Mouse (Mus musculus) CH12.LX (cell line): ENCODE results near the gene Sf3a1. TPM values are rescaled to one million over a fixed set of nuclear protein-coding genes. Genes with fewer than 3 reads are reported as not detected.

Experiments used
- DNase-seq: peaks from one replicate; pipeline ENCODE4 v3.0.0-alpha.2; 2013; ENCODE audit errors: extremely low read depth
- H3K27ac ChIP-seq: 2 replicates; pipeline ENCODE4 v1.5.1; 2012; ENCODE audit warnings: low read depth, mild to moderate bottlenecking, control low read depth, moderate library complexity; ENCODE audit not compliant: insufficient read depth
- H3K27me3 ChIP-seq: replicated peaks from 2 replicates; pipeline ENCODE3; 2012; ENCODE audit warnings: inconsistent platforms
- H3K36me3 ChIP-seq, 2 experiments: replicated peaks in 1 of 2; 2 replicates each; pipeline versions ENCODE3 to v1.6.1; 2012; ENCODE audit warnings: inconsistent platforms in 1 of 2, low read length in 1 of 2, mild to moderate bottlenecking in 1 of 2, mixed read lengths in 1 of 2, moderate library complexity in 1 of 2; ENCODE audit not compliant: control insufficient read depth in 1 of 2, insufficient read depth in 1 of 2
- H3K4me1 ChIP-seq, 2 experiments: 2 replicates each; pipeline ENCODE4 v1.6.1; 2012; ENCODE audit warnings: inconsistent platforms in 1 of 2, moderate library complexity in 1 of 2; ENCODE audit not compliant: insufficient read depth in 2 of 2, control insufficient read depth in 1 of 2
- H3K4me2 ChIP-seq: 2 replicates; pipeline ENCODE4 v1.6.1; 2012; ENCODE audit warnings: low read depth, mild to moderate bottlenecking, control low read depth; ENCODE audit not compliant: poor library complexity, insufficient read depth, severe bottlenecking
- H3K4me3 ChIP-seq, 3 experiments: fragments of 150-350 bp in 1 of 3; sonication (generic) in 1 of 3; replicated peaks in 1 of 3; 2 replicates each; pipeline versions ENCODE3 to v1.5.1; 2011 to 2012; ENCODE audit warnings: low read depth in 2 of 3, low read length in 2 of 3, mild to moderate bottlenecking in 2 of 3, moderate library complexity in 2 of 3, control low read depth in 1 of 3, improper control_type of control experiment in 1 of 3, inconsistent platforms in 1 of 3, mixed read lengths in 1 of 3; ENCODE audit not compliant: poor library complexity in 1 of 3
- H3K79me2 ChIP-seq: replicated peaks from 2 replicates; pipeline ENCODE4 v1.6.1; 2012; ENCODE audit warnings: mild to moderate bottlenecking, moderate library complexity; ENCODE audit not compliant: control insufficient read depth, poor library complexity, insufficient read depth, severe bottlenecking; ENCODE audit errors: extremely low read depth
- H3K9ac ChIP-seq: 2 replicates; pipeline ENCODE4 v1.6.1; 2012; ENCODE audit warnings: low read depth, mild to moderate bottlenecking, control low read depth, moderate library complexity; ENCODE audit not compliant: insufficient read depth
- H3K9me3 ChIP-seq: replicated peaks from 2 replicates; pipeline ENCODE3; 2012; ENCODE audit warnings: low read length, inconsistent platforms, mixed read lengths
- CHD1 ChIP-seq: IDR thresholded peaks from 2 replicates; pipeline ENCODE4 v1.6.1; 2012; ENCODE audit warnings: low read depth, low read length, improper control_type of control experiment, inconsistent platforms
- CHD2 ChIP-seq: IDR thresholded peaks from 2 replicates; pipeline ENCODE4 v1.6.1; 2011; ENCODE audit warnings: low read length, improper control_type of control experiment
- CTCF ChIP-seq, 2 experiments: IDR thresholded peaks in 1 of 2; conservative IDR thresholded peaks in 1 of 2; 2 replicates each; pipeline ENCODE4 v1.5.1; 2011 to 2012; ENCODE audit warnings: low read depth in 2 of 2, low read length in 2 of 2, improper control_type of control experiment in 1 of 2, inconsistent platforms in 1 of 2, mild to moderate bottlenecking in 1 of 2, moderate library complexity in 1 of 2
- ELF1 ChIP-seq: IDR thresholded peaks from 2 replicates; pipeline ENCODE4 v1.6.1; 2014; ENCODE audit warnings: low read depth, mild to moderate bottlenecking, inconsistent platforms, low read length, improper control_type of control experiment
- EP300 ChIP-seq: IDR thresholded peaks from 2 replicates; pipeline ENCODE4 v1.6.1; 2011; ENCODE audit warnings: low read length, improper control_type of control experiment
- HCFC1 ChIP-seq: IDR thresholded peaks from 2 replicates; pipeline ENCODE4 v1.6.1; 2012; ENCODE audit warnings: low read depth, mild to moderate bottlenecking, inconsistent platforms, low read length, improper control_type of control experiment
- JUN ChIP-seq: IDR thresholded peaks from 2 replicates; pipeline ENCODE4 v1.6.1; 2011; ENCODE audit warnings: low read depth, mild to moderate bottlenecking, low read length, improper control_type of control experiment, moderate library complexity; ENCODE audit not compliant: insufficient read depth
- KAT2A ChIP-seq: IDR thresholded peaks from 2 replicates; pipeline ENCODE4 v1.6.1; 2012; ENCODE audit warnings: low read length, improper control_type of control experiment, inconsistent platforms; ENCODE audit not compliant: insufficient replicate concordance
- MAFK ChIP-seq: IDR thresholded peaks from 2 replicates; pipeline ENCODE4 v1.6.1; 2011; ENCODE audit warnings: low read length, improper control_type of control experiment; ENCODE audit not compliant: insufficient replicate concordance
- MAX ChIP-seq: IDR thresholded peaks from 2 replicates; pipeline ENCODE4 v1.6.1; 2011; ENCODE audit warnings: low read length, improper control_type of control experiment
- MAZ ChIP-seq: IDR thresholded peaks from 2 replicates; pipeline ENCODE4 v1.6.1; 2012; ENCODE audit warnings: low read depth, mild to moderate bottlenecking, inconsistent platforms, low read length, improper control_type of control experiment, moderate library complexity
- MEF2A ChIP-seq: IDR thresholded peaks from 2 replicates; pipeline ENCODE4 v1.6.1; 2014; ENCODE audit warnings: low read depth, mild to moderate bottlenecking, inconsistent platforms, low read length, improper control_type of control experiment, borderline replicate concordance
- MXI1 ChIP-seq: IDR thresholded peaks from 2 replicates; pipeline ENCODE4 v1.6.1; 2011; ENCODE audit warnings: mild to moderate bottlenecking, low read depth, low read length, improper control_type of control experiment
- MYC ChIP-seq: IDR thresholded peaks from 2 replicates; pipeline ENCODE4 v1.6.1; 2011; ENCODE audit warnings: low read depth, mild to moderate bottlenecking, improper control_type of control experiment, low read length
- NELFE ChIP-seq: IDR thresholded peaks from 2 replicates; pipeline ENCODE4 v1.6.1; 2011; ENCODE audit warnings: low read depth, low read length, improper control_type of control experiment
- NRF1 ChIP-seq: IDR thresholded peaks from 2 replicates; pipeline ENCODE4 v1.6.1; 2014; ENCODE audit warnings: low read depth, mild to moderate bottlenecking, inconsistent platforms, low read length, improper control_type of control experiment, moderate library complexity
- POLR2A ChIP-seq: IDR thresholded peaks from 2 replicates; pipeline ENCODE4 v1.6.1; 2011; ENCODE audit warnings: low read depth, mild to moderate bottlenecking, improper control_type of control experiment, low read length
- POLR2AphosphoS2 ChIP-seq: IDR thresholded peaks from 2 replicates; pipeline ENCODE4 v1.6.1; 2011; ENCODE audit warnings: low read depth, low read length, improper control_type of control experiment
- RAD21 ChIP-seq: IDR thresholded peaks from 2 replicates; pipeline ENCODE4 v1.6.1; 2011; ENCODE audit warnings: low read depth, mild to moderate bottlenecking, low read length, improper control_type of control experiment, moderate library complexity
- RCOR1 ChIP-seq: conservative IDR thresholded peaks from 2 replicates; pipeline ENCODE4 v1.6.1; 2012; ENCODE audit warnings: low read depth, mild to moderate bottlenecking, inconsistent platforms, low read length, improper control_type of control experiment
- SIN3A ChIP-seq: IDR thresholded peaks from 2 replicates; pipeline ENCODE4 v1.6.1; 2012; ENCODE audit warnings: low read length, improper control_type of control experiment, inconsistent platforms
- SMC3 ChIP-seq: IDR thresholded peaks from 2 replicates; pipeline ENCODE4 v1.6.1; 2011; ENCODE audit warnings: low read depth, low read length, improper control_type of control experiment
- TBP ChIP-seq: conservative IDR thresholded peaks from 2 replicates; pipeline ENCODE4 v1.6.1; 2011; ENCODE audit warnings: low read depth, low read length, improper control_type of control experiment
- TCF12 ChIP-seq: IDR thresholded peaks from 2 replicates; pipeline ENCODE4 v1.6.1; 2014; ENCODE audit warnings: low read depth, mild to moderate bottlenecking, inconsistent platforms, low read length, improper control_type of control experiment
- UBTF ChIP-seq: IDR thresholded peaks from 2 replicates; pipeline ENCODE4 v1.6.1; 2012; ENCODE audit warnings: low read depth, mild to moderate bottlenecking, inconsistent platforms, low read length, improper control_type of control experiment, moderate library complexity
- USF1 ChIP-seq: IDR thresholded peaks from 2 replicates; pipeline ENCODE4 v1.6.1; 2014; ENCODE audit warnings: low read depth, mild to moderate bottlenecking, inconsistent platforms, low read length, improper control_type of control experiment
- USF2 ChIP-seq: conservative IDR thresholded peaks from 2 replicates; pipeline ENCODE4 v1.6.1; 2011; ENCODE audit warnings: low read depth, low read length, improper control_type of control experiment
- ZC3H11A ChIP-seq: IDR thresholded peaks from 2 replicates; pipeline ENCODE4 v1.6.1; 2012; ENCODE audit warnings: low read depth, mild to moderate bottlenecking, inconsistent platforms, low read length, improper control_type of control experiment
- ZKSCAN1 ChIP-seq: IDR thresholded peaks from 2 replicates; pipeline ENCODE4 v1.6.1; 2012; ENCODE audit warnings: low read depth, inconsistent platforms, low read length, improper control_type of control experiment, borderline replicate concordance
- ZMIZ1 ChIP-seq: IDR thresholded peaks from 2 replicates; pipeline ENCODE4 v1.6.1; 2012; ENCODE audit warnings: low read depth, mild to moderate bottlenecking, inconsistent platforms, low read length, improper control_type of control experiment
- ZNF384 ChIP-seq: IDR thresholded peaks from 2 replicates; pipeline ENCODE4 v1.6.1; 2012; ENCODE audit warnings: low read depth, low read length, improper control_type of control experiment, inconsistent platforms
- dilution Hi-C: fragments of 300-500 bp; cut with MboI; formaldehyde crosslinking; loops from 2 replicates; pipeline ENCODE4 v1.14.3; 2020; ENCODE audit warnings: low sequenced_read_pairs; ENCODE audit not compliant: extremely low pct_unique_long_range_greater_than_20kb, extremely low pct_ligation_motif_present
- in situ Hi-C: fragments of 300-500 bp; cut with MboI; formaldehyde crosslinking; loops from 3 replicates; pipeline ENCODE4 v1.14.3; 2019; ENCODE audit warnings: low sequenced_read_pairs, low pct_ligation_motif_present, low pct_unique_long_range_greater_than_20kb, mixed read lengths
- polyA plus RNA-seq: library from polyadenylated mRNA; unstranded; fragments of >175 nt; gene quantifications from 2 replicates; pipeline ENCODE4 v1.2.1, GENCODE M21; 2012; ENCODE audit warnings: low read depth; ENCODE audit not compliant: insufficient read length
- total RNA-seq, 2 experiments: library from RNA; depleted of rRNA; stranded (reverse); fragments of 300-350 nt in 1 of 2; fragments of >200 nt in 1 of 2; gene quantifications; 2 replicates each; pipeline ENCODE4 v1.2.3; 2012 to 2014

Gene Sf3a1
- total and polyA plus RNA-seq, 3 experiments = 29.5 to 97.6 (median 46.5) TPM

DNA sequence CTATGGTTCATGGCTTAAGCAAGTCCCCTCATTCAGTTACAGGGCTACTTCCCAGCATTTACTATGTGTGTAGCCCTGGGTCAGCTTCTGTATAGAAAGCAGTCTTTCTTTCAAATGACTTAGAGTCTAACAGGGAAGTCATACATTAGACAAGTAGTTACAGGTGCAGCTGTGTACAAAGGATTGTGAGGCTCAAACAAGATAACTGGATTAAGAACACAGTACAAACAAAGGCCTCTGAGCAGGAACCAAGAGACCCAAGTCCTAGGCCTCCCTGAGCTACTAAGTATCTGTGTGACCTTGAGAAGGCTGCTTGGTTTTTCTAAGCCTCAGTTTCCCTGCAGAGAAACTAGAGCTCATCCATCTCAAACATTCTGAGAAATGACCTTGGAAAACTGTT, 33.3 kb downstream of the Sf3a1 start:
- Histone ChIP-seq H3K4me2 (no peak overlapping the region), H3K36me3 (peaks cover 0 to 41% of the 10 kb centered on the region in 2 experiments), H3K4me3 (no peak overlapping the region), H3K27ac (no peak overlapping the region), H3K79me2 (peaks cover 15% of the 10 kb centered on the region), H3K27me3 (no peaks in the 10 kb centered on the region), H3K9me3 (no peaks in the 10 kb centered on the region), H3K4me1 (peaks cover 41 to 96% of the 10 kb centered on the region in 2 experiments), H3K9ac (no peak overlapping the region)
- DNase-seq = no peak
- TF ChIP-seq RCOR1 = no peak
- TF ChIP-seq CHD2 = no peak
- no peak for TF ChIP-seq CHD1
- no peak for TF ChIP-seq KAT2A
- TF ChIP-seq JUN = no peak
- no peak for TF ChIP-seq USF2
- no peak for TF ChIP-seq NRF1
- no peak for TF ChIP-seq SIN3A
- no peak for TF ChIP-seq ZKSCAN1
- no peak for TF ChIP-seq TBP
- no peak for TF ChIP-seq UBTF
- no peak for TF ChIP-seq MEF2A
- no peak for TF ChIP-seq HCFC1
- no peak for TF ChIP-seq EP300
- no peak for TF ChIP-seq ZMIZ1
- in situ Hi-C loops = no loop called here
- dilution Hi-C loops = no loop called here

- in situ Hi-C loops = no loop called here
- peak; percentile 100 for DNase-seq
- no peaks in the 10 kb centered on the region for H3K27me3 ChIP-seq
- peak; percentile 83 for TF ChIP-seq ZMIZ1
- no peak; the same call in none of the 2 replicates for TF ChIP-seq SMC3
- 0 out of 2 replicates have a peak, but pooled peaks have one; percentile 42 for TF ChIP-seq POLR2AphosphoS2
- TF ChIP-seq NELFE = peak; percentile 60
- TF ChIP-seq USF1 = peak; percentile 8; the same call in 1 of the 2 replicates
- no peak; the same call in 1 of the 2 replicates for TF ChIP-seq HCFC1
- peak; percentile 91 for TF ChIP-seq SIN3A
- TF ChIP-seq MEF2A = peak; percentile 97
- TF ChIP-seq ELF1 = peak; percentile 54; the same call in 1 of the 2 replicates
- no peak for TF ChIP-seq CTCF (conservative IDR thresholded peaks at IDR 0.05 in 1 of 2, IDR thresholded peaks at IDR 0.05 in 1 of 2; ENCODE audit: low read depth in 2 of 2, low read length in 2 of 2)
- peak; percentile 3 for TF ChIP-seq RAD21
- TF ChIP-seq RCOR1 = peak; percentile 100
- peak; percentile 92 for TF ChIP-seq MAZ
- peak; percentile 56 for TF ChIP-seq ZNF384
- peak; percentile 72; the same call in 1 of the 2 replicates for TF ChIP-seq TBP
- peak; percentile 79 for TF ChIP-seq MXI1
- peak; percentile 97 for TF ChIP-seq MYC
- TF ChIP-seq CHD1 = peak; percentile 91
- TF ChIP-seq NRF1 = 0 out of 2 replicates have a peak, but pooled peaks have one; percentile 38
- TF ChIP-seq ZKSCAN1 = no peak
- peak; percentile 100 for TF ChIP-seq EP300
- peak; percentile 73 for TF ChIP-seq UBTF
- peak; percentile 90 for TF ChIP-seq MAX
- TF ChIP-seq ZC3H11A = no peak
- peak; percentile 98 for TF ChIP-seq TCF12
- TF ChIP-seq KAT2A = peak; percentile 71
- TF ChIP-seq POLR2A = peak; percentile 71
- peak; percentile 64 for TF ChIP-seq MAFK
Measured at GRCm38 (mm10) chr11:4195597-4196031, 35.5 kb downstream of the Sf3a1 start.

More at GRCm38 (mm10) chr11:4195597-4196031, 35.5 kb downstream of the Sf3a1 start:
- Histone ChIP-seq H3K4me3 (no peak overlapping the region), H3K4me1 (peaks cover 45 to 98% of the 10 kb centered on the region in 2 experiments), H3K79me2 (peaks cover 15% of the 10 kb centered on the region), H3K4me2 (peak overlapping the region; percentile 79), H3K9me3 (no peaks in the 10 kb centered on the region), H3K27ac (peak overlapping the region; percentile 94), H3K36me3 (peaks cover 0 to 31% of the 10 kb centered on the region in 2 experiments), H3K9ac (peak overlapping the region; percentile 44)
- dilution Hi-C loops = no loop called here
